Mouse (Mus musculus) lung, postnatal 0 days (tissue): ENCODE measurements at regions not wholly inside any gene's neighbourhood (a gene's known extent, or its start where the extent isn't known, plus 50 kb on each side); places are given as distances from the start of the nearest gene placed in this dataset.
"Not testable (repeated sequence)": the region's sequence is repeated elsewhere in the genome, so short reads cannot be mapped to it uniquely, and the experiment has no call there.

Experiments
- ATAC-seq: fragments of 200-750 bp; cut with Nextera tagmentation; 2 replicates; pipeline ENCODE4 v1.8.0; 2017; ENCODE audit warnings: moderate library complexity
- DNase-seq: peaks from one replicate; pipeline ENCODE4 v3.0.0-alpha.2; 2016; ENCODE audit warnings: low spot score
- H3K27ac ChIP-seq: fragments of 300-500 bp; sonication (generic); 2 replicates; pipeline ENCODE4 v1.5.1; 2014; ENCODE audit warnings: antibody characterized with exemption, mild to moderate bottlenecking, low read length, mixed read lengths
- H3K27me3 ChIP-seq: fragments of 300-500 bp; sonication (generic); replicated peaks from 2 replicates; pipeline ENCODE4 v1.6.1; 2014; ENCODE audit warnings: low read length, mixed read lengths; ENCODE audit not compliant: insufficient read depth
- H3K36me3 ChIP-seq: fragments of 300-500 bp; sonication (generic); 2 replicates; pipeline ENCODE4 v1.6.1; 2014; ENCODE audit warnings: low read length, mixed read lengths; ENCODE audit not compliant: insufficient read depth
- H3K4me1 ChIP-seq: fragments of 300-500 bp; sonication (generic); 2 replicates; pipeline ENCODE4 v1.6.1; 2014; ENCODE audit warnings: antibody characterized with exemption, low read depth, low read length, mixed read lengths; ENCODE audit not compliant: insufficient read depth
- H3K4me2 ChIP-seq: fragments of 300-500 bp; sonication (generic); replicated peaks from 2 replicates; pipeline ENCODE4 v1.6.1; 2014; ENCODE audit warnings: low read depth, mild to moderate bottlenecking, low read length, moderate library complexity, mixed read lengths
- H3K4me3 ChIP-seq: fragments of 300-500 bp; sonication (generic); 2 replicates; pipeline ENCODE4 v1.5.1; 2014; ENCODE audit warnings: low read depth, low read length
- H3K9ac ChIP-seq: fragments of 300-500 bp; sonication (generic); replicated peaks from 2 replicates; pipeline ENCODE4 v1.6.1; 2014; ENCODE audit warnings: low read depth, mild to moderate bottlenecking
- H3K9me3 ChIP-seq: fragments of 300-500 bp; sonication (generic); 2 replicates; pipeline ENCODE4 v1.6.1; 2016; ENCODE audit warnings: low read length, mixed read lengths
- CTCF ChIP-seq: IDR thresholded peaks from 2 replicates; pipeline ENCODE4 v1.5.1; 2016; ENCODE audit warnings: antibody characterized with exemption, mild to moderate bottlenecking
- EP300 ChIP-seq: IDR thresholded peaks from 2 replicates; pipeline ENCODE4 v1.6.1; 2016; ENCODE audit warnings: antibody characterized with exemption, mild to moderate bottlenecking, control low read depth
- WGBS: fragments of 180-500 bp; shearing (Covaris S2); extraction: QIAGEN DNeasy Blood & Tissue Kit; methylation state at CpG from one replicate; pipeline ENCODE4 v1.1.7; 2014; 5-methylcytosine and 5-hydroxymethylcytosine counted together

GRCm38 (mm10) chr13:61710823-61711222 lies 140.9 kb upstream of the Cts3 start:
- not testable (repeated sequence) for H3K4me2 ChIP-seq, H3K4me3 ChIP-seq, H3K9ac ChIP-seq, H3K4me1 ChIP-seq, H3K36me3 ChIP-seq, H3K27me3 ChIP-seq, ATAC-seq, DNase-seq, H3K9me3 ChIP-seq, H3K27ac ChIP-seq
- WGBS = 17% methylated on average over 11 of the region's 11 CpGs
- TF ChIP-seq CTCF = peak; percentile 33; the same call in 1 of the 2 replicates

GRCm38 (mm10) chr13:61665729-61666128 lies 95.8 kb upstream of the Cts3 start:
- ATAC-seq (no peak), DNase-seq (no peak)
- Histone ChIP-seq H3K4me2 (no peak overlapping the region), H3K27me3 (no peaks in the 10 kb centered on the region), H3K9ac (no peak overlapping the region), H3K4me1 (no peaks in the 10 kb centered on the region), H3K4me3 (no peak overlapping the region), H3K9me3 (no peaks in the 10 kb centered on the region), H3K27ac (no peak overlapping the region), H3K36me3 (no peaks in the 10 kb centered on the region)
- 13% methylated on average over 39 of the region's 46 CpGs for WGBS
- TF ChIP-seq CTCF (no peak), EP300 (no peak)
